Mouse (Mus musculus) megakaryocyte, embryonic 14.5 days (primary cell): ENCODE measurements around the gene Morn2. TPM values are rescaled to one million over a fixed set of nuclear protein-coding genes. Genes with fewer than 3 reads are reported as not detected.
"Not testable (repeated sequence)": the region's sequence is repeated elsewhere in the genome, so short reads cannot be mapped to it uniquely, and the experiment has no call there.

Experiments
- H3K27me3 ChIP-seq: replicated peaks from 2 replicates; pipeline ENCODE3; 2012; ENCODE audit warnings: inconsistent platforms
- H3K36me3 ChIP-seq: replicated peaks from 2 replicates; pipeline ENCODE3; 2012; ENCODE audit warnings: low read length, inconsistent platforms, mixed read lengths
- H3K4me1 ChIP-seq: 2 replicates; pipeline ENCODE4 v1.6.1; 2012; ENCODE audit warnings: inconsistent platforms
- H3K4me3 ChIP-seq: replicated peaks from 2 replicates; pipeline ENCODE3; 2012; ENCODE audit warnings: moderate library complexity, mild to moderate bottlenecking, inconsistent platforms
- H3K9me3 ChIP-seq: 2 replicates; pipeline ENCODE4 v1.6.1; 2012; ENCODE audit warnings: inconsistent platforms
- FLI1 ChIP-seq: IDR thresholded peaks from 2 replicates; pipeline ENCODE4 v1.6.1; 2012; ENCODE audit warnings: low read length, inconsistent platforms, mixed read lengths
- GATA1 ChIP-seq: IDR thresholded peaks from 3 replicates; pipeline ENCODE4 v1.6.1; 2012; ENCODE audit warnings: mixed read lengths, low read length, inconsistent platforms, borderline replicate concordance
- polyA plus RNA-seq: library from polyadenylated mRNA; stranded (reverse); fragments of >175 nt; gene quantifications from 2 replicates; pipeline ENCODE4 v1.2.3, GENCODE M21; 2012; ENCODE audit warnings: low replicate concordance; ENCODE audit not compliant: insufficient read depth

Morn2 gene
- polyA plus RNA-seq: 1.6 TPM in 1 of 2 replicates, not detected in the other

DNA sequence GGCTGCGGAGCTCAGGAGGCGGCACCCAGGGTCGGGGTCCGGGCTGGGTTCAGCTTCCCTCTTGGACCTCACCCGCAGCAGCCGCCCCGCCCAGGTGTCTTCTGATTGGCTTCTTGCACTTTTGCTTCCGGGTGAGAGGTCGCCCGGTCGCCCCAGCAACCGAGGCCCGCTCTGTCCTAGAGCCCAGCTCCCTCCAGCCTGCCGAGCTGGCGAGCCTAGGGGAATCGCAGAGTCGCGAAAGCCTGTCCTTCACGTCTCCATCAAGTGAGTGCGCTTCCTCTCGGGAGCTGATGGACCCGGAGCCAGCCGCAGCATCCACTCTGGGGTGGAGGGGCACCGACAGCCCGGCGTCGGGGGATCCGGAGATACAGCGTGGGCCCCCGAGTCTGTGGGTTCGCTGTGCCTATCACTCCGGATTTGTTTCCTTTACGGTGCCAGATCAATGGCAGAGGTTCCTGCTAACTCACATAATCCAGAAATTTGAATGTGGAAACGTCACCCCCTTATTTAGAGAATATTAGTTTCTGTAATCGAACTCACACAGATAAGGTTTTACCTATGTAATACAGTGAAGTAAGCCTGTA, at the start of gene Morn2, which contains the start of gene Dhx57:
TSS of gene Morn2 (plus strand) at position 130 of the 584 bp plus-strand sequence.
TSS of gene Dhx57 (minus strand) at position 403 of the 584 bp plus-strand sequence.
- Histone ChIP-seq H3K36me3 (no peaks in the 10 kb centered on the region), H3K4me3 (peak within 1 kb of the TSS; percentile 100), H3K27me3 (no peaks in the 10 kb centered on the region), H3K4me1 (peaks cover 20% of the 10 kb centered on the region; the same call in 1 of the 2 replicates), H3K9me3 (no peaks in the 10 kb centered on the region)
- TF ChIP-seq FLI1: no peak
- no peak for TF ChIP-seq GATA1

GRCm38 (mm10) chr17:80241594-80241993, 48.4 kb upstream of the Morn2 start:
- Histone ChIP-seq H3K4me1 (no peaks in the 10 kb centered on the region), H3K9me3 (no peaks in the 10 kb centered on the region), H3K27me3 (no peaks in the 10 kb centered on the region), H3K4me3 (no peak overlapping the region), H3K36me3 (peaks cover 83% of the 10 kb centered on the region)
- TF ChIP-seq FLI1 (no peak), GATA1 (no peak)

DNA sequence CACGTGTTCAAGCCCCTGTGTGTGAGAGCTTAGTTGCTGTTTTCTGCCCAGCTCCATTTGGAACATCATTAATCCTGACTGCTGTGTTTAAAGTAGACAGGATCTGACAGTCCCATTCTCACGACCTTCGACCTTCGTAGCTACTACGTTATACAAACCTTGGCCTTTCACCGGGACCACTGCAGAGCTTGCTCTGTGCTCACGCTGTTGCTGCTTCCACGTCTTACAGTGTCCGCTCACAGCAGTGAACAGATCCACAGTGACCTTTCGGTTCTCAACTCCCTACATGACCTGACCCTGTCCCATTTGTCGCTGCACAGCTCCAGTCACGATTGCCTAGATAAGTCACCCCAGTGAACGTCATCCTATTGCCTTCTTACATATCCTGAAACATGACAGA, 46.9 kb upstream of the Morn2 start:
- Histone ChIP-seq H3K4me1 (no peaks in the 10 kb centered on the region), H3K4me3 (no peak overlapping the region), H3K36me3 (peaks cover 93% of the 10 kb centered on the region), H3K27me3 (no peaks in the 10 kb centered on the region), H3K9me3 (no peaks in the 10 kb centered on the region)
- TF ChIP-seq GATA1 (no peak), FLI1 (no peak)

GRCm38 (mm10) chr17:80252757-80253525, 37.1 kb upstream of the Morn2 start:
- H3K36me3 ChIP-seq: peaks cover 98% of the 10 kb centered on the region
- TF ChIP-seq GATA1 (no peak), FLI1 (no peak)
- H3K9me3 ChIP-seq: peaks cover 17% of the 10 kb centered on the region
- peaks cover 11% of the 10 kb centered on the region for H3K4me1 ChIP-seq
- H3K27me3 ChIP-seq: no peaks in the 10 kb centered on the region
- H3K4me3 ChIP-seq: no peak overlapping the region

GRCm38 (mm10) chr17:80254421-80254820, 35.6 kb upstream of the Morn2 start:
- Histone ChIP-seq H3K4me3 (no peak overlapping the region), H3K9me3 (peaks cover 17% of the 10 kb centered on the region), H3K36me3 (peaks cover 100% of the 10 kb centered on the region), H3K4me1 (peaks cover 11% of the 10 kb centered on the region), H3K27me3 (no peaks in the 10 kb centered on the region)
- TF ChIP-seq GATA1 (no peak), FLI1 (no peak)

GRCm38 (mm10) chr17:80255208-80255607, 34.8 kb upstream of the Morn2 start:
- no peak overlapping the region for H3K4me3 ChIP-seq
- H3K36me3 ChIP-seq: peaks cover 100% of the 10 kb centered on the region
- TF ChIP-seq GATA1 (no peak), FLI1 (no peak)
- peaks cover 17% of the 10 kb centered on the region for H3K9me3 ChIP-seq
- H3K4me1 ChIP-seq: peaks cover 13% of the 10 kb centered on the region
- H3K27me3 ChIP-seq: no peaks in the 10 kb centered on the region

- Histone ChIP-seq H3K27me3 (no peaks in the 10 kb centered on the region), H3K4me1 (no peaks in the 10 kb centered on the region; the same call in 1 of the 2 replicates), H3K9me3 (no peaks in the 10 kb centered on the region), H3K36me3 (peaks cover 86% of the 10 kb centered on the region), H3K4me3 (no peak overlapping the region)
- TF ChIP-seq FLI1 (no peak), GATA1 (no peak)
These were observed 22.9 kb upstream of the Morn2 start for GRCm38 (mm10) chr17:80267065-80267464.

DNA sequence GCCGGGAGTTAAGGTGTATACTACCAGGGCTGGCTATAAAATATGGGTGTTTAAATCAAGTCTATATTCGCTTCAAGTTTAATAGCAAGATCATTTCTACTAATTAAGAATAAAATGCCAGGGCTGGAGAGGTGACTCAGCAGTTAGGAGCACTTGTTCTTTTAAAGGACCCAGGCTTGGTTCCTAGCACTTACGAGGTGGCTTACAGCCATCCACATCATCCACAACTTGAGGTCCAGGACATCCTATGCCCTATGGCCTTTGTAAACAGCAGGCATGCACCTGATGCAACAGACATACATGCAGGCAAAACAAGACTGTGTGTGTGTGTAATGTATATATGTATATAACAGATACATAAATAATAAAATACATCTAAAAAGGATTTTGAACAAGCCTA, 21.9 kb upstream of the Morn2 start:
- no peaks in the 10 kb centered on the region for H3K27me3 ChIP-seq
- peaks cover 89% of the 10 kb centered on the region for H3K36me3 ChIP-seq
- H3K9me3 ChIP-seq: no peaks in the 10 kb centered on the region
- no peak for TF ChIP-seq GATA1
- no peak for TF ChIP-seq FLI1
- H3K4me1 ChIP-seq: no peaks in the 10 kb centered on the region; the same call in 1 of the 2 replicates
- H3K4me3 ChIP-seq: no peak overlapping the region

- H3K27me3 ChIP-seq, H3K4me3 ChIP-seq, H3K9me3 ChIP-seq: not testable (repeated sequence)
- peaks cover 89% of the 10 kb centered on the region for H3K36me3 ChIP-seq
- H3K4me1 ChIP-seq: peaks cover 10% of the 10 kb centered on the region
These were observed 19.4 kb upstream of the Morn2 start for GRCm38 (mm10) chr17:80270622-80271021.

GRCm38 (mm10) chr17:80278255-80278654, 11.7 kb upstream of the Morn2 start:
- TF ChIP-seq GATA1 (no peak), FLI1 (no peak)

More at GRCm38 (mm10) chr17:80278255-80278654, 11.7 kb upstream of the Morn2 start:
- no peaks in the 10 kb centered on the region for H3K9me3 ChIP-seq
- peaks cover 76% of the 10 kb centered on the region for H3K36me3 ChIP-seq
- no peak overlapping the region for H3K4me3 ChIP-seq
- no peaks in the 10 kb centered on the region for H3K27me3 ChIP-seq
- peaks cover 10% of the 10 kb centered on the region for H3K4me1 ChIP-seq
